Mouse (Mus musculus) cerebellum, adult 2 months (tissue): ENCODE measurements at regions not wholly inside any gene's neighbourhood (a gene's known extent, or its start where the extent isn't known, plus 50 kb on each side); places are given as distances from the start of the nearest gene placed in this dataset.

Experiments used
- CTCF ChIP-seq: fragments of 200-500 bp; IDR thresholded peaks from 2 replicates; pipeline ENCODE4 v1.5.1; 2011; ENCODE audit warnings: low read depth, mild to moderate bottlenecking, control low read depth, low read length, moderate library complexity, borderline replicate concordance; ENCODE audit not compliant: insufficient read depth
- POLR2A ChIP-seq: fragments of 200-500 bp; IDR thresholded peaks from 2 replicates; pipeline ENCODE4 v1.6.1; 2011; ENCODE audit warnings: low read length, control low read depth, borderline replicate concordance; ENCODE audit not compliant: insufficient read depth

GRCm38 (mm10) chr4:31420167-31420566 is 543.7 kb upstream of the Map3k7 start:
- TF ChIP-seq CTCF: no peak
- TF ChIP-seq POLR2A: no peak
